Mouse (Mus musculus) heart, postnatal 0 days (tissue): ENCODE measurements around the gene Cpne7.
A peak's percentile ranks its signal among the peaks of the same experiment; 100 is the strongest.

ENCODE experiments used
- CTCF ChIP-seq: IDR thresholded peaks from 2 replicates; pipeline ENCODE4 v1.5.1; 2016; ENCODE audit warnings: antibody characterized with exemption, control low read depth, low read depth
- EP300 ChIP-seq: IDR thresholded peaks from 2 replicates; pipeline ENCODE4 v1.6.1; 2016; ENCODE audit warnings: antibody characterized with exemption, low read depth

- TF ChIP-seq CTCF (peak; percentile 74), EP300 (no peak)
These were observed 6.5 kb upstream of the Cpne7 start for GRCm38 (mm10) chr8:123110649-123111048.
